Mouse (Mus musculus) brown adipose tissue, adult 24 weeks (tissue): ENCODE data around the gene Bach2. TPM values are rescaled to one million over a fixed set of nuclear protein-coding genes. Genes with fewer than 3 reads are reported as not detected.

Experiments
- H3K27ac ChIP-seq: fragments of 200-500 bp; replicated peaks from 2 replicates; pipeline ENCODE4 v1.5.1; 2012; ENCODE audit warnings: low read depth, mild to moderate bottlenecking, low read length
- H3K4me1 ChIP-seq: fragments of 200-500 bp; 2 replicates; pipeline ENCODE4 v1.6.1; 2012; ENCODE audit warnings: low read length, mixed read lengths; ENCODE audit not compliant: control insufficient read depth, insufficient read depth, insufficient read length
- H3K4me3 ChIP-seq: fragments of 200-500 bp; 2 replicates; pipeline ENCODE4 v1.5.1; 2012; ENCODE audit warnings: low read depth, mild to moderate bottlenecking, low read length, moderate library complexity; ENCODE audit not compliant: insufficient read depth
- polyA plus RNA-seq: library from polyadenylated mRNA; stranded (reverse); fragments of >200 nt; gene quantifications from 2 replicates; pipeline ENCODE4 v1.2.4, GENCODE M21; 2012; ENCODE audit not compliant: missing spikeins, insufficient read depth, insufficient read length

Bach2 gene
- polyA plus RNA-seq, 1 experiment: 1.2 TPM

DNA sequence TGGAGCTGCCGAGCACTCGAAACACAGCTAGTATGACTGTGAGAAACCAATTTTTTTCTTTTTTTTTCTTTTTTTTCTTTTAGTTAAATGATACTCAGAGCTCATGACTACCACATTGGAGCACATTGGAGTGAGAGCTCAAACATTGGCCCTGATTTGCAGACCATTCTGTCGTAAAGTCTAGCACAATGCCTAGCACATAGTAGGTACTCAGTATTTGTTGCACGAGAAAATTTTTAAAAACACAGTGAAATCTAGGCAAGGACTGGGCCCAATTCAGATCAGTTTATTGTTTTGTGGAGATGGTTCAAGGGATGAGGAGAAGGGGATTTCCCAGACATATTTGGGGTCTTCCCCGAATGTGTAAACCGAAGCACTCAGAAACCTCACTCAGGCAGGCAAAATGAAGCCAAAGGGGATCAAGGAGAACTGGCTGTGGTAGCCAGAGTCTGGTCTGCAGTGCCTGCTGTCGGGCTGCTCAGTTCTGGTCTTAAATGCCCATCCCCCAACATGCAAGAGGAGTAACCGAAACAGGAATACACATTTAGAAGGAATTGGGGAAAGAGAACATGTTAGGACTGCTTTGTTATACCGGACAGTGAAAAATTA is 287.7 kb downstream of the Bach2 start:
- no peak overlapping the region for H3K4me3 ChIP-seq
- no peak overlapping the region for H3K27ac ChIP-seq
- no peaks in the 10 kb centered on the region for H3K4me1 ChIP-seq

DNA sequence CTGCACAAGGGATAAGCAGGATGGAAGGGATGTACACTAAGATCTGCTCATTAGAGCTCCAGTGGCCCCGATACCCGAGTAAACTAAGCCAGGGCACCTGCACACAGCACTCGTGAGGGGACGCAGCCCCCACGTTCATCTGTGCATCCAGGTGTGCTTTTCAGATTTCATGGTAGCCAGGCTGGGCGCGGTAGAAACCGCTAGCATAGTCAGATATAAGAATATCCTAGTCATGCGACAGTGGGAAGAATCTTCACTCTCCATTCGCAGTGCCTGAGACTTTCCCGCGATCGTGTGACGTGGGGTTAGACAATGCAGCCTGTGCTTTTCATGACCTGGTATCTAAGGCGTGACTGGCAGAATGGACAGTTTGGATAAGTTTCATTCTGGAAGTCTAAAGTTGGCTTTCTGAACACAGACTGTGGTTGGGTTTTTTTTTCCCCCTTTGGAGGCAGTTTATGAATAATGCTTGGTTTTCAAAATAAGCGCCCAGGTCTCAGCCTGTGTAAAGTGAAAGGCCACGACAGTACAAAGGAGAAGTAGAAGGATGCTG is 290.9 kb downstream of the Bach2 start:
- H3K4me1 ChIP-seq: no peaks in the 10 kb centered on the region
- H3K27ac ChIP-seq: no peak overlapping the region
- H3K4me3 ChIP-seq: no peak overlapping the region

DNA sequence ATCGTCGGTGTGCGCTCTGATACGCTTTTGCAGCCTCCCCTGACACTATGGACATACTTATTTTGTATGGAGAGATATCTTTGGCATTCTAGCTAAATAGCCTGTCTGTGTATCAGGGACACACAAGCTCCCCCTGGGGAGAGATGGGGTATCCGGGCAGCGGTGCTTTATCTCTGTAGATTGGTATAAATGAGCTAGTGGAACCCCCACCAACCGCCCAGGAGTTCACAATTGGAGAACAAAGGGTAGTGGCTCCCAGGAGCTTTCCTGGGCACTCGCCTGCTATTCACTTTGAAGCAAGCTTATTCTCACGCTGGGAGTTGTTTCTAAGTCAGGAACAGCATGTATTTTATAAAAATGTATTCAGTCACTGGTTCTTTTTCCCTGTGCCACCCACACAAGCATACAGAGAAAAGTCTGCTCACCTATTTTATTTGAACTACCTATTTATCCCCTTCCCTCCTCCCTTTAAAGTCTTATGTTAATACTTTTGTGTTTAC is 291.9 kb downstream of the Bach2 start:
- Histone ChIP-seq H3K4me3 (no peak overlapping the region), H3K27ac (no peak overlapping the region), H3K4me1 (no peaks in the 10 kb centered on the region)

DNA sequence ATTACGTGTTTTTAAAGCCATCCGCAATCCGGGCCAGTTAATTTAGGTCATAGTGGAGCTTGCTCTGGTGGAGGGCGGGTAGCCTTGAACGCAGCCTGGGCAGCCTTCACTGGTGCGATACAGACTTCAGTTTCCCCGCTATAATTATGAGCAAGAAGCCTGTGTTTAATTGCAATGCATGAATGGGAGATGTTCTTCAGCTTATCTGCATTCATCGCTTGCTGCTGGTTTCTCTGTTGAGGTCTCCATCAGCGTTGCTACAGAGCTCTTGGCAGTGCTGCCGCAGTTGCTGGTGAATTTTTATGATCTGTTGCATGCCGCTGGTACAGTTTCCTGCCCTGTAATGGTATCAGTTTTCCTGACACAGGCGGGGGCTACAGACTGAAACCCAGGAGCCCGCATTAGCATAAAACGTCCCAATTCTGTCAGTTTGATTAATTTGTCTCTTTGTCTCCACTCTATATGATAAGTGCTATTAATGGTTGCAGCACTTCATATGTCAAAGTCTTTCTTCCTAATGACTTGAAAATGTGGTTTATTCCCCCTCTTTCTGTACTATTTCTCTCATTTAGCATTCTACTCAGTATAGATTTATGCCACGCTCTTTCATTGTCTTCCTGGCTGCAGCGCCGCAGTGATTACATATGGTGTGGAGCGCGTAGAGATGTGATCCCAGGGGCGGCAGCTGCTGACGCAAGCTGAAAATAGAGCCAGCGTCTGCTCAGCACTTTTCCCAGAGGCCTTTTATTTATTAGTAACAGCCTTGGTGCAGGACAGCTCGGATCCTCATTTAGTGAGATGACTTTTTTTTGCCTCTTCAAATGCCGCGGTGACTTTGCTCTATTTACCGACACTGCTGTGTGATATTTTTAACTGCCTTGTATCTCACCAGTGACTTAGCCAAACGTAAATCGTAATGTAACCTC is 292.6 kb downstream of the Bach2 start:
- H3K4me3 ChIP-seq: peak overlapping the region; percentile 12; the same call in 1 of the 2 replicates
- no peak overlapping the region for H3K27ac ChIP-seq
- H3K4me1 ChIP-seq: no peaks in the 10 kb centered on the region

DNA sequence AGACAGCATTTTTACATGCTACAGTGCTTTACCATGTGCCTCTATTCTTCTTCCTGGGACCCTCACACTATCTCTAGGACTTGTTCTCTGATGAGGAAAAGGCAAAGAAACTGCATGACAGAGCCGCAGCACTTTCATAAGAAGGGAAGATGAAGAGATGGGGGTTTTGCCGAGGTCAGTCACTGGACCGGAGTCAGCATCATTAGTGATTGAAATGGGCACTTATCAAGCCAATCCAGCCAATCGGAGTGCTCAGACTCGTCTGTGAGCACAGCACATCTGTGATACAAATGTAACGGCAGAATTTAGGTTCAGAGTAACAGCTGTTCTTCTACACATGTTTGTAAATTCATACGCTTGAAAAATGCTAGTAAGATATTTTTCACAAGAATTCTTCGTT is 293.5 kb downstream of the Bach2 start:
- H3K4me1 ChIP-seq: peaks cover 7% of the 10 kb centered on the region; the same call in 1 of the 2 replicates
- no peak overlapping the region for H3K27ac ChIP-seq
- H3K4me3 ChIP-seq: no peak overlapping the region

DNA sequence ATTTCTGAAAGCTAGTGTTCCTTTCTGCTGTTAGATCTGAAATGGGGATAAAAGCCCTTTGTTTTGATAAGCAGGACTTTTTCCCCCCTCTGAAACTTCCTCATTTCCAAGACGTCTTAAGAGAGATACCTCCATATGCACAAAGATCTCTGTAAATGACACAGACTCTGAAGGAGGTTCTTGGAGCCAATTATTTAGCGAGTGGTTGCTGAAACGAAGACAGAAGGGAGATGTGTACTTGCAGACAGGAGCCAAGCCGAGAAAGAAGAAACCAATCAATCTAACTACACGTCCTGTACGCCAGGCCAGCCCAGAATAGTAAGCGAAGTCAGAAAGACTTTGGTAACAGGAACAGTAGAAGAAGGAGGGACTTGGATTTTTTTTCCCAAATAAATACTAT is 295.1 kb downstream of the Bach2 start:
- Histone ChIP-seq H3K4me3 (no peak overlapping the region), H3K4me1 (peaks cover 8% of the 10 kb centered on the region; the same call in 1 of the 2 replicates), H3K27ac (no peak overlapping the region)

DNA sequence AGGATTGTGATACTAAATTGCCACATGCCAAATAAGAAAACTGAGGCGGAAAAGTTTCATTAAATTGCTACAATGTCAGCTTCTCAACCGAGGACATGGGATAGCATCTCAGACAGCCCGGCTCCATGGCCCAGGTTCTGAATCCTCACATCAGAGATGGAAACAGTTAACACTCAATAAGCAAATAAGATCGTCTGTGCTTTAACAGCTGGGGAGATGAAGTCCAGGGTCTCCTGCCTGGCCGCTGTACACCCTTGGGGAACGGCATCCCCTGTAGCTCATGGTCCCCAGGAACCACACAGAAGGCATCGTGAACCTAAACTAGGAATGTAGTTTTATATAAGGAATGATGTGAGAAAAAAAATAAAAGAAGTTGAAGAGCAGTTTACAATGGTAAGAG is 297.0 kb downstream of the Bach2 start:
- Histone ChIP-seq H3K27ac (no peak overlapping the region), H3K4me1 (peaks cover 8% of the 10 kb centered on the region; the same call in 1 of the 2 replicates), H3K4me3 (no peak overlapping the region)

DNA sequence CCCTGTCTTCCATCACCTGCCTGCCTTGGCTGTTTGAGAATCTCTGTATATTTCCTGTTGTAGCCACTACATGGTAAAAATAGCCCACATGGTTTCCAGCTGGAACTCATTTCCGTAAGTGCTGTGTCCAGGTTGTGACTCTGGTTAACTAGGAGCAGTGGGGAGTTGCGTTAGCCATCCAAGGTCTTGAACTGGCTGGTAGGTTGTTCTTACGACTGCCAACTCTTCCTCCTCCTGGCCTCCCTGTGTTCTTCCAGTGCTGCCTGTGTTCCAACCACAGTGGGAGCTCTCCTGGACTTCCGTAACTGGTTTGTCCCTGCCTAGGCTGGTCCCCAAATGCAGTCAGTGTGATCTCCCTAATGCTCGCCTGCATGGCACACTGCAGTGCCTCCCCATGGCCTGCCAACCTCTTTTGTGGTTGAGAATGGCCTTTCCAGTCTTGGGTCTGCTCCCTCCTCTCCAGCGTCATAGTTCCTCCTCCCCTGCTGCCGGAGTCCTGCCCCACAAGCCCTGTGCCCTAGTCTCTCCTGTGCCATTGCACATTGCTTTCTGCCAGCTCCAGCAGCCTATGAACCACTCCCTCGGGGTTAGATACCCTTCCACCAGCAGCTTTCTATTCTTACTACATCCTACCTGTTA is 298.4 kb downstream of the Bach2 start:
- 0 out of 2 replicates have a peak overlapping the region, but pooled peaks have one; percentile 7 for H3K27ac ChIP-seq

DNA sequence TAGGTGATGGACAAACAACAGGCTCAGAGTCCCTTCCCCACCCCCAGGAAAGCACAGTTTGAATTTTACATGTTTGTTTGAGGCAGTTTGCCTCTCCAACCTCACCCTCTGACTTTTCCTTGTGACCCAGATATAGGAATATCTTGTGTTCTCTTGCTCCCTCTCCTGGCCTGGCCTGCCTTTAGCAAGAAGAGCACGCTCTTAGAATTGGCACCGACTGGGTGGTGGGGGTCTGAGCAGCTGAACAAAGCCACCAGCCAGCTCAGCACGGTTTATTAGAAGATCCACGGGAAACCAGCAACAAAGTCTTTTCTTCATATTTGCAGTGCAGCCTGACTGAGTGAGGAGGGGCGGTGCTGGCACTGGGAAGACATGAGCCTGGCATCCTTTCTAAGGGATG is 299.5 kb downstream of the Bach2 start:
- Histone ChIP-seq H3K27ac (no peak overlapping the region), H3K4me1 (peaks cover 8% of the 10 kb centered on the region; the same call in 1 of the 2 replicates), H3K4me3 (no peak overlapping the region)

More for the DNA sequence above, 298.4 kb downstream of the Bach2 start:
- Histone ChIP-seq H3K4me3 (no peak overlapping the region), H3K4me1 (peaks cover 8% of the 10 kb centered on the region; the same call in 1 of the 2 replicates)

DNA sequence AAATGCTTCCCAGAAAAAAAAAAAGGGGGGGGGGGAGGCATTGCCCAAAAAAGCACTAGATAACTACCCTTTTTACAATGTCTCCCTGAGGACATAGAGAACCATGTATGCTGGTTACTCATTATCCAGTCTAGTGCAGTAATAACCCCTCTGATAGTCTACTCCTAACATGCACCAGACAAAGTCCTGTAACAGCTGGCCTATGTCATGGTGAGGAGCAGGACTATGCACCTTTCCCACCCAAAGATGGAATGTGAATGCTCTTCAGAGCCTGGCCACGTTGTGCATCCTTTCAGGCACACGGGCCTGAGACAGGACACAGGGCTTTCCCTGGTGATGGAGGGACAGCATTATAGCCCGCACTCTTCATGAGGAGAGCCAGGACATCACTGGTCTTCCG is 299.9 kb downstream of the Bach2 start:
- Histone ChIP-seq H3K4me1 (peaks cover 8% of the 10 kb centered on the region; the same call in 1 of the 2 replicates), H3K27ac (no peak overlapping the region), H3K4me3 (no peak overlapping the region)

DNA sequence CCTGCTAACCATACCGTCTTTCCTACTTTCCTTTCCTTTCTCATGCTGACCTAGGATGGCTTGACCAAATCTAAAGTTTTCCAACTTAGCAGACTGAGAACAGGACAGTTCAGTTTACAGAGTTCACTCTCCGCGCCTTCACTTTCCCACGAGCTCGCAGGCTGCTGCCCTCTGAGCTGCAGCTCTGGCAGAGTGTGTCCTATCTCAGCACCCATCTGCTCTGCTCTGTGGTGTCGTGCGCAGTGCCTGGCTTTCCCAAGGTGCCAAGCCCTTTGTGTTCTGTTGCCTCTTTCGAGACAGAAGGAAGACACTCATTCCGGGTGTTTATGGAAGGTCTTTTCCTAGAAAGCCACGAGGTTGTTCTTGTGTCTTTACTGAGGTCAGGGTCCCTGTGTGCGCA is 300.4 kb downstream of the Bach2 start:
- Histone ChIP-seq H3K27ac (no peak overlapping the region), H3K4me1 (peaks cover 8% of the 10 kb centered on the region; the same call in 1 of the 2 replicates), H3K4me3 (no peak overlapping the region)

DNA sequence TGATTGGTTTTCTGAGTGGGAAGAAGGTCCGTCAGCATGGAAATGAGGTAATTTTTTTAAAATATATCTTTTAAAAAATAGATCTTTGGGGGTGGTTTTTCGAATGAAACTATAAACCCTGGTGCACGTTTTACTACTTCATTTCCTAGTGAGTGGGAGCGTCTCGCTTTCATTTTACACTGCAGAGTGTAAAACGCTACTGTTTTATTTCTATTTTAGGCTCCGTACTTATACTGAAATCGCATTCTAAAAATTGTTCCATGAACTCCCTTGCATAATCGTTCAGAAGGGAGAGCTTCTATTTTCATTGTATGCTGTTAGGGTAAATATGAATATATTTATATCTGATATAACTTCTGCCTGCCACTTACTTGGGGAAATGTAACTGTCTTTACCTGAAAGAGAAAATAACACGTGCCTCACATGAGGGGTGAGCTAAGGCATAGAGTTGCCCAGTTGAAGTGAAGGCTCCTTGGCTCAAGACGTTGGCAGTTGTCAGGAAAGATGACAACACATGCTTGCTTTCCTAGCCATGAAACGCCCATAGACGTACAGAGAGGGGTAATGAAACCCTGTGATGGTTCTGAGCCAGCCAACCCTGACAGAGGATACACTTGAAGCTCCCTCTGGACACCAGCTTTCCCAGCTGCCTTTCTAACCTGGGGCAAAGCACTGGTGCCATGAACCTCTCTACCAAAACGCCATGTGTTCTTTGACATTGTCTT is 306.4 kb downstream of the Bach2 start:
- Histone ChIP-seq H3K27ac (no peak overlapping the region), H3K4me3 (no peak overlapping the region)

DNA sequence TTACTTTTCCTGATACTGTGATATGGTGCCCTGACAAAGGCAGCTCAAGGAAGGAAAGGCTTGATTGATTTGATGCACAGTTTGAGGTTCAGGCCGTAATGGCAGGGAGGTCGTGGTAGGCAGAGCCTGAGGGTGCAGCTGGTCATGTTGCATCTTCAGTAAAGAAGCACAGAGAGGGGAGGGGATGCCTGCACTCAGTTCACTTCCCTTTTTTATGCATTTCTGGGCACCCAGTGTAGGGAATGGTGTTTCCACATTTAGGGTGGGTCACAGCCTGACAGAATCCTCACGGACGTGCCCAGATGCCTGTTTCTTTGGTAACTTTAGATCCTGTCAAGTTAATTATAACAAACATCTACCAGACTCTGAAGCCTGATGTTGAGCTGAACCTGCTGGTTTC is 306.9 kb downstream of the Bach2 start:
- H3K4me1 ChIP-seq: no peaks in the 10 kb centered on the region
- H3K27ac ChIP-seq: no peak overlapping the region

More for the DNA sequence above, 306.4 kb downstream of the Bach2 start:
- H3K4me1 ChIP-seq: no peaks in the 10 kb centered on the region

DNA sequence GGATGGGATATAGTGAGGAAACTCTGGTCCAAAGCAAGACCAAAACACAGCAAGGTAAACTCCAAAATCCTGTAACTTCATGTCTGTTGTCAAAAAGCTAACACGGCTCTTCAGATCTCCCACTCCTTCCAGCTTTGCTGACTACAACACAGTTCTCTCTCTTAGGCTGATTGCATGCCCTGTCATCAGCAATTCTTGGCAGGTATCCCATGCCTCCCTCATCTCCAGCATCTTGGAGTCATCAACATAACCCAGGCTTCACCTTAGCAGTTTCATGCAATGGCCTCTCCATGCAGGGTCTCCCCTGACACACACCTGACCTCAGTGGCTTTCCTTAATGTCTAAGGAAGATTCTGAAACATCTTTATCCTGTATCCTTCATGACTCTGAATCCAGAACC is 310.5 kb downstream of the Bach2 start:
- Histone ChIP-seq H3K27ac (no peak overlapping the region), H3K4me1 (no peaks in the 10 kb centered on the region), H3K4me3 (no peak overlapping the region)

More for the DNA sequence above, 306.9 kb downstream of the Bach2 start:
- no peak overlapping the region for H3K4me3 ChIP-seq
